Mouse (Mus musculus) MEL-GATA-1-ER (cell line): Measurements from ENCODE around the gene Mrps24.

Experiments
- DNase-seq: peaks from one replicate; pipeline ENCODE4 v3.0.0-alpha.2; 2012; ENCODE audit warnings: low read depth; ENCODE audit errors: extremely low read depth

Mrps24 gene

GRCm38 (mm10) chr11:5706874-5707529, 8.5 kb downstream of the Mrps24 start:
- DNase-seq, result no peak

- no peak for DNase-seq
Measured at GRCm38 (mm10) chr11:5705972-5706371, 9.5 kb downstream of the Mrps24 start.

GRCm38 (mm10) chr11:5703341-5703740, 12.1 kb downstream of the Mrps24 start:
- DNase-seq, result peak; percentile 17

GRCm38 (mm10) chr11:5702957-5703332, 12.5 kb downstream of the Mrps24 start:
- no peak for DNase-seq

- no peak for DNase-seq
Measured at GRCm38 (mm10) chr11:5702271-5702956, 13.1 kb downstream of the Mrps24 start.

- no peak for DNase-seq
Measured at GRCm38 (mm10) chr11:5701821-5702220, 13.7 kb downstream of the Mrps24 start.

GRCm38 (mm10) chr11:5701300-5701699, 14.2 kb downstream of the Mrps24 start:
- DNase-seq, result peak; percentile 12

- peak; percentile 30 for DNase-seq
Measured at GRCm38 (mm10) chr11:5700808-5701207, 14.7 kb downstream of the Mrps24 start.

- DNase-seq, result peak; percentile 33
Measured at GRCm38 (mm10) chr11:5691775-5692174, 23.7 kb downstream of the Mrps24 start.

GRCm38 (mm10) chr11:5684283-5684682, 31.2 kb downstream of the Mrps24 start:
- DNase-seq, result no peak

- no peak for DNase-seq
Measured at GRCm38 (mm10) chr11:5682541-5682940, 32.9 kb downstream of the Mrps24 start.
